Mouse (Mus musculus) ES-Bruce4 (cell line): ENCODE measurements around the gene Garnl3.

Experiments
- CTCF ChIP-seq: IDR thresholded peaks from one replicate; pipeline ENCODE4 v1.8.1; 2011; ENCODE audit warnings: low read depth, low read length
- EP300 ChIP-seq: IDR thresholded peaks from 2 replicates; pipeline ENCODE4 v1.6.1; 2011; ENCODE audit warnings: low read depth, low read length; ENCODE audit not compliant: insufficient read depth
- POLR2A ChIP-seq: IDR thresholded peaks from one replicate; pipeline ENCODE4 v1.8.1; 2011; ENCODE audit warnings: low read length; ENCODE audit not compliant: insufficient read depth

- no peak for TF ChIP-seq POLR2A
- TF ChIP-seq CTCF, result no peak
- TF ChIP-seq EP300, result no peak
Measured at GRCm38 (mm10) chr2:33122856-33123255, 8.6 kb downstream of the Garnl3 start.
